Mouse (Mus musculus) intestine, embryonic 16.5 days (tissue): ENCODE results near the gene Cdc123. TPM values are rescaled to one million over a fixed set of nuclear protein-coding genes. Genes with fewer than 3 reads are reported as not detected.

Experiments used
- ATAC-seq: fragments of 200-750 bp; cut with Nextera tagmentation; 2 replicates; pipeline ENCODE4 v1.8.0; 2017; ENCODE audit warnings: moderate TSS enrichment, moderate library complexity
- H3K27ac ChIP-seq: fragments of 300-500 bp; sonication (generic); 2 replicates; pipeline ENCODE4 v1.5.1; 2014; ENCODE audit warnings: mild to moderate bottlenecking, low read length
- H3K27me3 ChIP-seq: fragments of 300-500 bp; sonication (generic); replicated peaks from 2 replicates; pipeline ENCODE4 v1.6.1; 2014; ENCODE audit warnings: low read length, control low read depth, mixed read lengths; ENCODE audit not compliant: control insufficient read depth, insufficient read depth
- H3K36me3 ChIP-seq: fragments of 300-500 bp; sonication (generic); 2 replicates; pipeline ENCODE4 v1.6.1; 2014; ENCODE audit warnings: low read length, control low read depth; ENCODE audit not compliant: control insufficient read depth, insufficient read depth
- H3K4me1 ChIP-seq: fragments of 300-500 bp; sonication (generic); 2 replicates; pipeline ENCODE4 v1.6.1; 2014; ENCODE audit warnings: low read length, control low read depth, mixed read lengths; ENCODE audit not compliant: control insufficient read depth, insufficient read depth
- H3K4me2 ChIP-seq: fragments of 300-500 bp; sonication (generic); 2 replicates; pipeline ENCODE4 v1.6.1; 2014; ENCODE audit warnings: low read depth, low read length, control low read depth
- H3K4me3 ChIP-seq: fragments of 300-500 bp; sonication (generic); 2 replicates; pipeline ENCODE4 v1.5.1; 2014; ENCODE audit warnings: mild to moderate bottlenecking, low read length
- H3K9ac ChIP-seq: fragments of 300-500 bp; sonication (generic); 2 replicates; pipeline ENCODE4 v1.6.1; 2014; ENCODE audit warnings: low read depth, low read length
- H3K9me3 ChIP-seq: fragments of 300-500 bp; sonication (generic); 2 replicates; pipeline ENCODE4 v1.6.1; 2016; ENCODE audit warnings: low read length, control low read depth; ENCODE audit not compliant: control insufficient read depth
- WGBS: fragments of 180-500 bp; shearing (Covaris S2); extraction: QIAGEN DNeasy Blood & Tissue Kit; methylation state at CpG from one replicate; pipeline ENCODE4 v1.1.7; 2014; 5-methylcytosine and 5-hydroxymethylcytosine counted together
- polyA plus RNA-seq: library from polyadenylated mRNA; unstranded; fragments of >200 nt; fragmentation: Nextera tagmentation; extraction: Ambion mirVana; gene quantifications from 2 replicates; pipeline ENCODE4 v1.2.1, GENCODE M21; 2015

Gene Cdc123
- polyA plus RNA-seq, 1 experiment from 2014 or later, result 227 TPM

- Histone ChIP-seq H3K4me1 (peaks cover 7% of the 10 kb centered on the region; the same call in 1 of the 2 replicates), H3K9ac (no peak overlapping the region), H3K4me3 (no peak overlapping the region), H3K27me3 (no peaks in the 10 kb centered on the region), H3K36me3 (no peaks in the 10 kb centered on the region), H3K27ac (no peak overlapping the region), H3K4me2 (no peak overlapping the region), H3K9me3 (no peaks in the 10 kb centered on the region)
- 89% methylated on average over 9 of the region's 9 CpGs for WGBS
- ATAC-seq, result no peak
Measured at GRCm38 (mm10) chr2:5851116-5851515, 6.2 kb upstream of the Cdc123 start.

- H3K9ac ChIP-seq, result peak overlapping the region; percentile 87
- H3K27ac ChIP-seq, result no peak overlapping the region
- peaks cover 10% of the 10 kb centered on the region; the same call in 1 of the 2 replicates for H3K4me1 ChIP-seq
- 18% methylated on average over 4 of the region's 4 CpGs for WGBS
- H3K27me3 ChIP-seq, result no peaks in the 10 kb centered on the region
- ATAC-seq, result no peak
- H3K4me3 ChIP-seq, result peak overlapping the region; percentile 67
- peak overlapping the region; percentile 52 for H3K4me2 ChIP-seq
- H3K36me3 ChIP-seq, result peaks cover 8% of the 10 kb centered on the region
- no peaks in the 10 kb centered on the region for H3K9me3 ChIP-seq
Measured at GRCm38 (mm10) chr2:5845826-5846225, 862 bp upstream of the Cdc123 start.

GRCm38 (mm10) chr2:5844181-5844872 is 637 bp downstream of the Cdc123 start:
- peak; percentile 49 for ATAC-seq
- 3% methylated on average over 23 of the region's 23 CpGs for WGBS
- H3K4me3 ChIP-seq, result peak overlapping the region; percentile 67

GRCm38 (mm10) chr2:5840815-5841214 is 4.1 kb downstream of the Cdc123 start:
- Histone ChIP-seq H3K27ac (no peak overlapping the region), H3K4me2 (no peak overlapping the region), H3K9me3 (no peaks in the 10 kb centered on the region), H3K36me3 (peaks cover 22% of the 10 kb centered on the region), H3K9ac (no peak overlapping the region), H3K4me3 (no peak overlapping the region), H3K4me1 (0 out of 2 replicates have a peak, but pooled peaks cover under 1% of the 10 kb centered on the region), H3K27me3 (no peaks in the 10 kb centered on the region)
- no peak for ATAC-seq
- WGBS, result 96% methylated on average over 11 of the region's 11 CpGs

More at GRCm38 (mm10) chr2:5844181-5844872, 637 bp downstream of the Cdc123 start:
- H3K27ac ChIP-seq, result peak overlapping the region; percentile 87
- no peaks in the 10 kb centered on the region for H3K27me3 ChIP-seq
- peak overlapping the region; percentile 87 for H3K9ac ChIP-seq
- H3K9me3 ChIP-seq, result no peaks in the 10 kb centered on the region
- peaks cover 10% of the 10 kb centered on the region; the same call in 1 of the 2 replicates for H3K4me1 ChIP-seq
- peaks cover 22% of the 10 kb centered on the region for H3K36me3 ChIP-seq
- peak overlapping the region; percentile 65 for H3K4me2 ChIP-seq

GRCm38 (mm10) chr2:5825265-5825913 is 19.6 kb downstream of the Cdc123 start:
- Histone ChIP-seq H3K9me3 (no peaks in the 10 kb centered on the region), H3K9ac (no peak overlapping the region), H3K4me2 (no peak overlapping the region), H3K4me1 (no peaks in the 10 kb centered on the region), H3K27me3 (no peaks in the 10 kb centered on the region), H3K4me3 (no peak overlapping the region), H3K27ac (no peak overlapping the region), H3K36me3 (peaks cover 11% of the 10 kb centered on the region)
- WGBS, result 94% methylated on average over 5 of the region's 5 CpGs
- ATAC-seq, result no peak

GRCm38 (mm10) chr2:5824685-5825084 is 20.3 kb downstream of the Cdc123 start:
- Histone ChIP-seq H3K9me3 (no peaks in the 10 kb centered on the region), H3K9ac (no peak overlapping the region), H3K36me3 (peaks cover 15% of the 10 kb centered on the region), H3K4me2 (no peak overlapping the region), H3K27ac (no peak overlapping the region), H3K4me1 (no peaks in the 10 kb centered on the region), H3K27me3 (no peaks in the 10 kb centered on the region), H3K4me3 (no peak overlapping the region)
- WGBS, result 84% methylated on average over 5 of the region's 5 CpGs
- no peak for ATAC-seq

- 34% methylated on average over 1 of the region's 1 CpGs for WGBS
- peaks cover 15% of the 10 kb centered on the region for H3K36me3 ChIP-seq
Measured at GRCm38 (mm10) chr2:5824213-5824612, 20.8 kb downstream of the Cdc123 start.

GRCm38 (mm10) chr2:5822449-5822848 is 22.5 kb downstream of the Cdc123 start:
- Histone ChIP-seq H3K4me1 (no peaks in the 10 kb centered on the region), H3K9ac (no peak overlapping the region), H3K27me3 (no peaks in the 10 kb centered on the region), H3K27ac (no peak overlapping the region), H3K9me3 (no peaks in the 10 kb centered on the region), H3K4me3 (no peak overlapping the region), H3K36me3 (peaks cover 12% of the 10 kb centered on the region), H3K4me2 (no peak overlapping the region)
- WGBS, result 95% methylated on average over 6 of the region's 6 CpGs
- no peak for ATAC-seq

More at GRCm38 (mm10) chr2:5824213-5824612, 20.8 kb downstream of the Cdc123 start:
- H3K27me3 ChIP-seq, result no peaks in the 10 kb centered on the region
- no peak overlapping the region for H3K9ac ChIP-seq
- no peaks in the 10 kb centered on the region for H3K9me3 ChIP-seq
- H3K4me2 ChIP-seq, result no peak overlapping the region
- no peaks in the 10 kb centered on the region for H3K4me1 ChIP-seq
- no peak overlapping the region for H3K4me3 ChIP-seq
- H3K27ac ChIP-seq, result no peak overlapping the region
- ATAC-seq, result no peak

- no peak for ATAC-seq
- no peaks in the 10 kb centered on the region for H3K4me1 ChIP-seq
- peaks cover 7% of the 10 kb centered on the region; the same call in 1 of the 2 replicates for H3K36me3 ChIP-seq
- no peaks in the 10 kb centered on the region for H3K27me3 ChIP-seq
- H3K4me3 ChIP-seq, result no peak overlapping the region
- no peak overlapping the region for H3K27ac ChIP-seq
- 85% methylated on average over 10 of the region's 10 CpGs for WGBS
- H3K9me3 ChIP-seq, result no peaks in the 10 kb centered on the region
- no peak overlapping the region for H3K4me2 ChIP-seq
- H3K9ac ChIP-seq, result no peak overlapping the region
Measured at GRCm38 (mm10) chr2:5821264-5821663, 23.7 kb downstream of the Cdc123 start.
